Mouse (Mus musculus): Measurements from ENCODE around the gene Lmx1a.

DNA sequence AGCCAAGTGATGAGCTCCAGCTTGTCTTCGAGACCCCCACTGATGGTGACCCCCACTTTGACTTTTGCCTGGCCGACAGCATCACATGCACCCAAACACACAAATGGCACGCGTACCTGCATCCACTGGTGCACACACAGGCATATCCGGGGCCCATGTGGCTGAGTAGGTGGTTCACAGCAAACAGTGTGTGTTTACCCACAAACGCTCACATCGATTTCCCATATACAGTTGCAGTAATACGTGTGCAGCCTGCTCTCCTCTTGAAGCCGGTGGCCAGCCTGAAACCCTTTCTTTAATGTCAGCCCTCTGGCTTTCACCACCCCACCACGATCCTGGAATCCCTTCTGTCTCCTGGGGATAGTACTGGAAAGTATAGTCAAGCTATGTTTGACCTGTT lies 71.3 kb downstream of the Lmx1a start:
- TF ChIP-seq POLR2A (IDR thresholded peaks at IDR 0.05; ENCODE audit: borderline replicate concordance, low read depth, low read length) (no peak), CTCF (IDR thresholded peaks at IDR 0.05; ENCODE audit: low read depth, low read length) (no peak)

Measured in bone marrow macrophage, adult 2 months (primary cell).